Mouse (Mus musculus) liver, embryonic 14.5 days (tissue): ENCODE measurements at regions not wholly inside any gene's neighbourhood (a gene's known extent, or its start where the extent isn't known, plus 50 kb on each side); places are given as distances from the start of the nearest gene placed in this dataset.

ENCODE experiments used
- CTCF ChIP-seq: IDR thresholded peaks from 2 replicates; pipeline ENCODE4 v1.5.1; 2016; ENCODE audit warnings: antibody characterized with exemption, low read depth, control low read depth
- EP300 ChIP-seq: IDR thresholded peaks from 2 replicates; pipeline ENCODE4 v1.6.1; 2016; ENCODE audit warnings: antibody characterized with exemption, low read depth

DNA sequence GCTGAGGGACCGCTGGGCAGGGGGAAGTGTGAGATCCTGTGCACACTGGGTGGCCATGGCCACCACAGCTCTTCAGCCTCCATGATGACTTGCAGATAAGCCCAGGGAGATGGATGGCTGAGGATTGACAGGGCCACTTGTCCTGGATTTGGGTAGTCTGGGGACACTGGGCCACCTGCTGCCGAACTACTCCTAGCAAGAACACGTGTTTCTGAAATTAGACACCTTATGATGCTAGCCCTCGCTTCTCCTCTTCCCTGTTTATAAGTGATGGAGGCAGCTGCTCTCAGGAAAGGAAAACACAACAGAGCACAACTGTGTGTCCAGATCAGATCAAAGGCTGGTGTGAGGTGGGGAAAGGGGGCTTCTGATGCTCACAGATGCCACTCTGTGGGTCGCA, 64.9 kb upstream of the Tpm1 start:
- TF ChIP-seq CTCF (no peak), EP300 (no peak)
